Mouse (Mus musculus) layer of hippocampus, postnatal 25 days (tissue): ENCODE results near the gene Znrf2. TPM values are rescaled to one million over a fixed set of nuclear protein-coding genes. Genes with fewer than 3 reads are reported as not detected.
"Not testable (repeated sequence)": the region's sequence is repeated elsewhere in the genome, so short reads cannot be mapped to it uniquely, and the experiment has no call there.

ENCODE experiments used
- DNase-seq, 2 experiments: peaks; one replicate each; pipeline ENCODE4 v3.0.0; 2022; ENCODE audit warnings: mixed read lengths in 2 of 2, low spot score in 1 of 2; ENCODE audit errors: extremely low spot score in 1 of 2
- total RNA-seq, 2 experiments: library from RNA; stranded (reverse); gene quantifications; 2 replicates each; pipeline ENCODE4 v1.2.3; 2021

Gene Znrf2
- total RNA-seq, 2 experiments from 2014 or later: 24.4 TPM

DNA sequence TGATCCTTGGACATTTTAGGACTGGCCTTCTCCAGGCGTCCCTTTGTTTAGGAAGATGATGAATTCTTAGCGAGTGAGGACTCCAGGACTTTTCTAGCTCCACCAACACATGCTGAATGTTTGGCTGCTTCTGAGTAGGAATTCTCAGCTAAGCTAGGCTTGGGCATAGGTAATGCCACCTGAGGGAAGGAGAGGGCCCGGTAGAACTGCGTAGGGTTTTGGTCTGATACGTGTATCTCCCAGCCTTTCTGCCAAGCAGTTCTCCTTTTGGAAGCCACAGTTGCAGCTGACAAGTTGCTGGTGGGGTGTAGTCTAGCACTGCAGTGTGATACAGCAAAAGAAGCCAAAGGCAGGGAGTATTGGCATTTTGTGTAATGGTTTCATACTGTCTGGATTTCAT is 10.9 kb upstream of the Znrf2 start:
- no peak for DNase-seq

- no peak for DNase-seq
Measured at GRCm38 (mm10) chr6:54809531-54810313, 7.0 kb upstream of the Znrf2 start.

- DNase-seq: no peak
Measured at GRCm38 (mm10) chr6:54810314-54810646, 6.4 kb upstream of the Znrf2 start.

DNA sequence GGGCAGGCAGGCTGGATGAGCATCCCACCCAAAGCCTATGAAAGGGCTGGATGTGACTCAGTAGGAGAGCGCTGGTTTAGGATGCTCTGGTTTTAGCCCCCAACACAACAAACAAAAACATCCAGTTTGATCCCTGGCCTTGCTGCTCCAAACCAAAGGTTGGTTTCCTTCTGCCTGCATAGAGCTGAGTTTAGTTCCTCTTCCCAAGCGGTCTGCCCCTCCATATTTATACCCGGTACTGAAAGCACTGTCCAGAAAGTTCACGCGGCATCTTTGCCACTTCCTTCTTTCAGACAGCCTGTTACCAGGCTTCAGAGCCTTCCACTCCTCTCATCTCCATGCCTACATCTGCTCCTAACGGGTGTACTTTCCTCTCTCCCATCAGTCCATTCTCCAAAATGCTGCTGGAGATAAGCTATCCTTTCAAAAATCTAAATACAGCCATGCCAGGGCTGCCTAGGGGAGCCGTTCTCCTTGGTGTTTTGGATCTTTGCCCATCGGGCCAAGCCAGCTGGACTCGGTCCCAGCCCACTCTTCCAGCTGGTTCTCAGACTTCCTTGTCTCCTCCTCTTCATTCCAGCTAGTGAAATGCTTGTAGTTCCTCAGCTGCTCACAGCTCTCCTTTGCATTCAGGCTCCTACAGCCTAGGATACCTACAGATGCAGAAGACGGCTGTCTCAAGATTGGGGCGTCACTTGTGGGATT is 5.0 kb upstream of the Znrf2 start:
- no peak for DNase-seq

GRCm38 (mm10) chr6:54812276-54812675 is 4.4 kb upstream of the Znrf2 start:
- DNase-seq: no peak

- no peak for DNase-seq
Measured at GRCm38 (mm10) chr6:54815428-54816130, 1.1 kb upstream of the Znrf2 start.

- DNase-seq: no peak
Measured at GRCm38 (mm10) chr6:54817266-54817767, 601 bp downstream of the Znrf2 start.

DNA sequence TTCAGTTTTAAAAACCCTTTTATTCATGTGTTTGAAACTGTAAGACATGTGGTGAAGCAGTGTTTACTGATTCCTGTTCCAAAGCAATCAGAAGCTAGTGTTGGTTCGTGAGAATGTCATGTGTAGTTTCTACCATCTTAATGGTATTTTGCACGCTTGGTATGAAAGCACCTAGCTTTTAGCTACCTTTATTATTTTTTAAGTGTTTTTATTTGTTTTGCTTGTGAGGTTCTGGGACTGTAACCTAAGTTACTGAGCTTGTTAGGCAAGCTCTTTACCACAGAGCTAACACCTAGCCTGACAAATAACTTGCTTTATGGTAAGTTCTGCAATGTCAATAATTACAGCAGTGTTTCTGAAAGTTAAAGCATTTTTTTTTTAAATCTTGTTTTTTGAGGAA is 1.7 kb downstream of the Znrf2 start:
- DNase-seq: no peak

GRCm38 (mm10) chr6:54819272-54819671 is 2.6 kb downstream of the Znrf2 start:
- DNase-seq: no peak

- no peak for DNase-seq
Measured at GRCm38 (mm10) chr6:54819746-54820145, 3.0 kb downstream of the Znrf2 start.

DNA sequence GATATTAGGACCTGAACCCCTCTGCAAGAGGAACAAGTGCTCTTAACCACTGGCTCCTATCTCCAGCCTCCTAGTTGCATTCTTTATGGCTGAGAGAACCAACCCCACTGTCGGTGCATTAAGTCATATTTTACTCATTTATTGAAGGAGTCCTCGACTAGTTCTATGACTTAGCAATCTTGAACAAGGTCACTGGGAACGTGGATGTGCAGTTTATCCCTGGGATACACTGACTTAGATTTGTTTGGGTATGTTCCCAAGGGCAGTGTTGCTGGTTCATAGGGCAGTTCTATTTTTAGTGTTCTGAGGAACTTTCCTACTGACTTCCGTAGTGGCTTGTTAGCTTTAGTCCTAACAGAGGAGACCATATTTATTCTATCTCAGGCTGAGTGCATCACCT is 5.6 kb downstream of the Znrf2 start:
- no peak for DNase-seq

GRCm38 (mm10) chr6:54824561-54824960 is 7.8 kb downstream of the Znrf2 start:
- not testable (repeated sequence) for DNase-seq

DNA sequence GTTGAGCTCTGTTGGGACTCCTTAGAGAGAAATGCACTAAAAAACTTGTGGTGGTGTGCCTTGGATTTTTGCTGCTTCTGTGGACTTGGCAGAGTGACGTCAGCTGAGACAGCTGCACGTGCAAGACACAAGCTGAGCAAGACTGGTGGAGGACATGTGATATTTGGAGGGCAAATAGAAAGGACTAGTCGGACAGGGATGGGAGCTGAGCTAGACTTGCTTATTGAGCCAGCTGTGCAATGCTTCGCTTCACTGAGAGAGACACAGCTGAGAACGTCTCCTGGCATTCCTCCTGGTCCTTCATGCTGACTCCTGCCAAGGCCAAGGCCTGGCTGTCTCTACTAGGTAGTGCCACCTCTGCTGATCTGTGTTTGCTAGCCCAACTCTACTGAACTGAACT is 10.8 kb downstream of the Znrf2 start:
- DNase-seq: no peak

- DNase-seq: no peak
Measured at GRCm38 (mm10) chr6:54828274-54828673, 11.6 kb downstream of the Znrf2 start.

DNA sequence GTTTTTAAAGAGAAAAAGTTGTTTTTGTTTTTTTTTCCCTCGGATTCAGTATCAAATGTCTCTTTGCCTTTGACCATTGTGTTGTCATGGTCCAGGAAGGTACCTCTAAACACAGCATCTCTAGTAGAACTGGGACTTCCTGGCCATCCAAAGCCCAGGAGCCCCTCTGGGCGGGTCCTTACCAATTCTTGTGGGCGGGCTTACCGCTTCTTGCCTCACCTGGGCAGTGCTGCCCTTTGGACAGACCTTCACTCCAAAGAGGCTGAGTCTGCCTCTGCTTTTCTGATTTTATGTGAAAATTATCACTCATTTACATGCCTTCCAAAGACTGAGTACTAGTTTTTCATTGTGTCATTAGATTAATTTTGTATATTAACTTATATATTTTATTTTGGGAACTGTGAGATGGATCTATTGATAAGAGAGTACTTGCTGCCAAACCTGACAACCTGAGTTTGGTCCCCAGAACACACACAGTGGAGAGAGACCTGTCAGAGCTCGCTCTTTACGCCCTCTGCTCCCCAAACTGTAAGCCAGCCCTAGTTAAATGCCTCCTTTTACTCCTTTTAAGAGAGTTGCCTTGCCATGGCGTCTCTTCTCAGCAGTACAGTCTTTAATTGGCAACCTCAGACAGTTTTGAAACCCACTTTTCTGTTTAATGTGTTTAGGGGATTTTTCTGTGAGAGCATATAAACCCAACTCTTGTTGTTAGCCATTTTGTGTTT is 13.5 kb downstream of the Znrf2 start:
- no peak for DNase-seq

DNA sequence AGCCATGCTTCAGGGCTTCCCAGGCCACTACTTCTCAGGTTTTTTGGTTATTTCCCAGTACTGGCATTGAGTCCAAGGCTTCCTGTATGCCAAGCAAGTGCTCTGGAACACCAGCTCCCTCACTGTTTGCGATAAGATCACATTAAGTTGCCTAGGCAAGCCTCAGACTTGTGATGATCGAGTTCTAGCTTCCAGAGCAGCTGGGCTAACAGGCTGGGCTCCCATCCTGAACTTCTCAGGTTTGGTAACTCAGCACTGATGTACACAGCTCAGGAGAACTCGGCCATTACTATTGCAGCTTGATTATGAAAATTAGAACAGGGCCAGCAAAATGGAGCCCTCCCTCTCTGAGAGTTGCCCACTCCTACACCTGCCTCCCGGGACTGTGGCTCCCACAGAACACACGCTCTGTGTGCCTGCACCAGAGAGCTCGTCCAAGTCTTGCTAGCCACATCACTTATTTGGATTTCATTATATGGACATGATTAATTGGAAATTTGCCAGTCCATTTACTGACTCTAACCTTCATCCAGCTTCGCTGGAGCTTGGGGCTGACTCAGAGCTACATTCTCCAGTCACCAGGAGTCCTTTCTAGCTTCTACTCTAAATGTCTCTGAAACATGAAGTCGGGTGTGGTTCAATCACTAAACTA is 14.5 kb downstream of the Znrf2 start:
- DNase-seq: no peak

DNA sequence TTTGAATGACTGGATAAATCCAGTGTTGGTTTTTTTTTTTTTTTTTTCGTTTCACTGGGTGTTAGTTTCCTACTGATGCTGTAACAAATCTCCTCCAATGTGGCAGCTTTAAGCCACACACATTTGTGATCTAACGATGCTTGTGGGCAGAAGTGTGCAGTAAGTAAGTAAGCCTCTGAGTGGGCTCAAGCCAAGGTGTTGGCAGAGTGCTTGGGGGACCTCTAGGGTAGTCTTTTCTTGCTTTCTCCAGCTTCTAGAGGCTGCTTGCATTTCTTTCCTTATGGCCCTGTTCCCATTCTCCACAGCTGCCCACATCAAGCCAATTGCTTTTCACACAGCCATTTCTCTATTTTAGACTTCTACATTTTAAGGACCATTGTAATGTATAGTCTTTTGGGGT is 16.7 kb downstream of the Znrf2 start:
- DNase-seq: no peak

DNA sequence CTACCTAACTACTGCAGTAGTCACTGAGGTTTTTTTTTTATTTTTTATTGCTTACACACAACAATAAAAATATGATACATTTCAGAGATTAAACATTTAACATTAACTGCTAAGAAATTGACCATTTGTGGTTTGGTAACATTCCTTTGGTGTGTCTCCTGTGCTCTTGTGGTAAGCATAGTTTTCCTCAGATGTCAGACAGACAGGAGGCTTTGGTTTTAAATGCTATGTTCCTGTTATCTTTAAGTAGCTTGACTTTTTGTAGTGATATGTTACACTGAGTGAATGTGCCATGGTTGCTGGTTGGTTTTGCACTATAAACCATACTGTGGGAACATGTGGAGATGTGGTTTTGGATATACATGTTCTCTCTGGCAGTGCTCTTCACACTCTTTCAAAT is 19.9 kb downstream of the Znrf2 start:
- no peak for DNase-seq

DNA sequence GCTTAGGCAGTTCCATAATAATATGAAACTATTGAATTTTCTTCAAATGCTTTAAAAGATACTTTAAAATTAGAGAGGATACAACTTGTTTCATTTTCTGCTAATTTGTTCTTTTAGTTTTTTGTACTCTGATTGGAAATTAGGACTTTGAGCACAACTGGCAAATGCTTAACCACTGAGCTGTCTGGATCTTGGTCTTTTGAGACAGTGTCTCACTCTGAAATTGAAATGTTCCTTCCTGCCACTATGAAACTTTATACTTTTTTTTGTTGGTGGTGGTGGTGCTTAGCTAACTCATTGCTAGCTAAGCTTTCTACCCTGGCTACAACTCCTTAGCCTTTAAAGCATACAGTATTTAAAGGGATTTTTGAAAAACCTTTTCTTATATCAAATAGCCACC is 24.7 kb downstream of the Znrf2 start:
- DNase-seq: no peak

DNA sequence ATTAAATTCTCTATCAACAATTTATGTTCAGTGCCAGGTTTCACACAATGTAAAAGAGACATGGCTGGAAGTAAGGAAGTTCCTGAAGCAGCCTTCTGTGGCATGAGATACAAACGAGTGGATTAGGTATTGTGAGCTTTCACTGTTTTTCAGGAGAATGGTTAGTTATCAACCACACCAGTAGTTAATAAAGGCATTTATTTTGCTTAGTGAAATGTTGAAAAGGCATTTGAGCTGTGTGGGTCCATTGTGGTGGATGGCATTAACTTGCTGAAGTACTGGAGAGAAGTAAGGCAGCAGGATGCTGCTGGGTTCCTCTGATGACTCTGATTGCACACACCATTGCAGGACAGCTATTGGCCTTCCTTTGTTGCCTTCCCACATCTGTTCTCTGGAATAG is 25.3 kb downstream of the Znrf2 start:
- no peak for DNase-seq
